Mouse (Mus musculus): Measurements from ENCODE around the gene Ints7. TPM values are rescaled to one million over a fixed set of nuclear protein-coding genes. Genes with fewer than 3 reads are reported as not detected.

Ints7 gene
- polyA plus RNA-seq, 1 experiment from 2014 or later: 49.7 TPM

DNA sequence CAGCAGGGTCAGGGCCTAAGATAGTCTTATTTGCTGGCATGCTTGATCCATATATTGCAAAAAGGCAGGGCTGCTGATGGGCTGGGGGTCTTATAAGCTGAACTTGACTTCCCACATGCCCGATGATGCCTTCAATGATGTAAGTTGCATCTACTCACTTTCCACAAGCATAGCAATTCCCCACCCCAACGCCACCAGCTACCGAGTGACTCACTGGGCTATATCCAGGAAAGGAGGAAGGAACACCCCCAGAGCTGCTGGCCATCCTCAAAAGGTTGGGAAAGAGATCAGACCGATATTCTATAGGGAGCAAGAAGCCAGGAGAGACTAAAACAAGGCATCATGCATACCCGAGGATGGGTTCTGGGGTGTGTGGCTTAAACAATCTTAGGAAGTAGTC, 15.7 kb upstream of the Ints7 start:
- H3K9ac ChIP-seq (replicated peaks): no peak overlapping the region
- H3K9me3 ChIP-seq: no peaks in the 10 kb centered on the region
- H3K4me3 ChIP-seq: no peak overlapping the region
- H3K27ac ChIP-seq (replicated peaks): no peak overlapping the region
- 0 out of 2 replicates have a peak, but pooled peaks cover 3% of the 10 kb centered on the region for H3K36me3 ChIP-seq
- no peaks in the 10 kb centered on the region for H3K27me3 ChIP-seq
- no peak overlapping the region for H3K4me2 ChIP-seq (replicated peaks)
- no peaks in the 10 kb centered on the region for H3K4me1 ChIP-seq
- WGBS: 87% methylated on average over 5 of the region's 5 CpGs
- ATAC-seq (replicated peaks): no peak

DNA sequence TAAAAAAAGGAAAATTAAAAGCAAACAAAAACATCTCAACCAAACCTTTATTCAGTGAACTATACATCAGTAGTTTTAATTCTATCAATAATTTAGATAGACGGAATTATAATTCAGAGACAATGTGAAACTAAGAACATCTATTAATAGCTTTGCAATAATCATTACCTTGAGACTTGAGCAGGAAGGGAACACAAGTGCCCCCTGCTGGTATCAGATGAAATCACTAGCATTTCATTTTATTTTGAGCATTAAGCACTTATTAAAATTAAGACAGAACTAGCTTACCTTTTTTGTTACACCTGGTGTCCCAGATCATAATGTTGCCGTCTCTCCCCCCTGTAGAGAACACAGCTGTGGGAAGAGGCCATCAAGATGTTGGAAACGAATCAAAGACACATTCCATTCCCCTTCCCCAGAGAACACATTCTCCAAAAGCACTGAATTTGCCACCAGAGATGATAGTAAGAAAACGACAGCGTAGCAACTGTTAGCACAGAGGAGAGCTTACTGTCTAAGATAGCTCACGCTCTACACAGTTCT, 12.5 kb upstream of the Ints7 start:
- Histone ChIP-seq H3K4me2 (replicated peaks) (no peak overlapping the region), H3K4me3 (no peak overlapping the region), H3K27ac (replicated peaks) (no peak overlapping the region), H3K9me3 (no peaks in the 10 kb centered on the region), H3K27me3 (no peaks in the 10 kb centered on the region), H3K36me3 (no peaks in the 10 kb centered on the region), H3K4me1 (no peaks in the 10 kb centered on the region), H3K9ac (replicated peaks) (no peak overlapping the region)
- ATAC-seq (replicated peaks): no peak
- WGBS: 69% methylated on average over 6 of the region's 6 CpGs

DNA sequence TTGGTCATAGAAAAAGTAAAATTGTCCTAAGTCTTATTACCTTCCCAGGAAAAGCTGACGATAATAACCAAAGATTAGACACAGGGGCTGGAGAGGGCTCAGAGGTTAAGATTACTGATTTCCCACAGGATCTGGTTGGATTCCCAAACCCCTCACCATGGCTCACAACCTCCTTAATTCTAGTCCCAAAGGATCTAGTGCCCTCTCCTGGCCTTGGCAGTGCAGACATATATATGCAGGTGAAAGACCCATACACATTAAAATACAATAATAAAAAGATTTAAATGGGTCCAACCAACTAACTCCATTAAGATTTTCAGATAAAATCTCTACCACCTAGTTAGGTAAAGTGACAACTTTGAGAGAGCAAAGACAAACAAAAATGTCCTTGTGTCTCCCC, 7.6 kb upstream of the Ints7 start:
- Histone ChIP-seq H3K27ac (replicated peaks) (no peak overlapping the region), H3K4me3 (no peak overlapping the region), H3K9me3 (no peaks in the 10 kb centered on the region), H3K36me3 (no peaks in the 10 kb centered on the region), H3K27me3 (no peaks in the 10 kb centered on the region), H3K4me2 (replicated peaks) (no peak overlapping the region), H3K9ac (replicated peaks) (no peak overlapping the region), H3K4me1 (no peaks in the 10 kb centered on the region)
- WGBS: 90% methylated on average over 1 of the region's 1 CpGs
- ATAC-seq (replicated peaks): no peak

- H3K27me3 ChIP-seq: no peaks in the 10 kb centered on the region
- no peak overlapping the region for H3K4me2 ChIP-seq (replicated peaks)
- H3K36me3 ChIP-seq: no peaks in the 10 kb centered on the region
- WGBS: 91% methylated on average over 2 of the region's 2 CpGs
- peaks cover 9% of the 10 kb centered on the region for H3K4me1 ChIP-seq
- H3K9me3 ChIP-seq: no peaks in the 10 kb centered on the region
- no peak overlapping the region for H3K9ac ChIP-seq (replicated peaks)
- no peak overlapping the region for H3K4me3 ChIP-seq
- ATAC-seq (replicated peaks): no peak
- H3K27ac ChIP-seq (replicated peaks): no peak overlapping the region
Observed at GRCm38 (mm10) chr1:191569625-191570024, 5.8 kb upstream of the Ints7 start.

DNA sequence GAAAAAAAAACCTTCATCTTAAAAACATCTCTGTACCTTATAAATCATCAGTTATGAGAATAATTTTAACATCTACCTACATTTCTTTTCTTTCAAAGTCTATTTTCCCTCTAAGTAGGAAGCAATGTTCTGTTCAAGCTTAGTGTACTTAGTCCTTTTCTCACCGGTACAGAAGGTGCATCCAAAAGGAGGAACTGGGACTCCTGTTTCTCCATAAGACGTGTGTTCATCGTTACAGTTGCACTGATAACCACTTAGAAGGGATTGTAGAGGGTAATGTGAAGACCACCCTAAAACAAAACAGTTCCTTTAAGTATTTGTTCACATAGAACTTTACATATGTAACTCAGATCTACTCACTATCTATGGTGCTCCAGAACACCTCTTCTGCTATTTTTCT, 5.0 kb upstream of the Ints7 start:
- Histone ChIP-seq H3K4me1 (peaks cover 12% of the 10 kb centered on the region), H3K36me3 (no peaks in the 10 kb centered on the region), H3K4me3 (no peak overlapping the region), H3K27ac (replicated peaks) (no peak overlapping the region), H3K27me3 (no peaks in the 10 kb centered on the region), H3K9ac (replicated peaks) (no peak overlapping the region), H3K9me3 (no peaks in the 10 kb centered on the region), H3K4me2 (replicated peaks) (no peak overlapping the region)
- 88% methylated on average over 3 of the region's 3 CpGs for WGBS
- ATAC-seq (replicated peaks): no peak

DNA sequence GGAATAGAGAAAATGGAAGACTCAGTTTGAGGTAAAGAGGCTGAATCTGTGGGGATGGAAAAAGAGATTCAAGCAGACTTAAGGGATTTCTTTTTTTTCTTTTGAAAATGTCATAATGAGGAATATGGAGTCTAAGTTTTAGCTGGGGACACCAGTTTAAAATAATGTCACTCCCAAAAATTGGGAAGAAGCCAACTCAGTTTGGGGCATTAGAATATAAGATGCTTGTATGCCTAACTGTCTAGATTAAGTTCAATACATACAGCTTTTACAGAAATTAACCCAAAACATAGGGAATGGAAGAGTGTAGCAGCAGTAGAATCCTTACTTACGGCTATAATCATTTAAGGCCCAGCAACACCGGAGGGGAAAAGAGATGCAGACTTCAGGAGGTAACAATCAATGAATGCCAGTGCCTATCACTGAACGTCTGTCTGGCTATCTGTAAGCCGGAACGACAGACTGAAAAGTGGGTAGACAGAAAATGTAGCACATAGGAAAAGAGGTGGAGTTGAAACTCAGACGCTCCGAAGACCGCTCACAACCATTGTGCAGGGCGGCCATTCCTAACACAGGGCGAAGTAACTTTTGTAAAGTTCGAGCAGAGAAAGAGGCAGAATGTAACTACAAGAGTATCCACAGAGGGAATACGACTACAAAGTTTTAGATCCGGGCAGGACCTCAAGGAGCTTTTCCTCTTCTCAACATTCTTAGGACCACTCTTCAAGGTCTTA, 1.4 kb upstream of the Ints7 start:
- Histone ChIP-seq H3K36me3 (no peaks in the 10 kb centered on the region), H3K4me2 (replicated peaks) (peak overlapping the region; percentile 85), H3K4me3 (peak overlapping the region; percentile 91), H3K9ac (replicated peaks) (peak overlapping the region; percentile 76), H3K9me3 (no peaks in the 10 kb centered on the region), H3K27ac (replicated peaks) (no peak overlapping the region), H3K4me1 (peaks cover 37% of the 10 kb centered on the region), H3K27me3 (no peaks in the 10 kb centered on the region)
- WGBS: 1% methylated on average over 13 of the region's 13 CpGs
- ATAC-seq (replicated peaks): no peak

DNA sequence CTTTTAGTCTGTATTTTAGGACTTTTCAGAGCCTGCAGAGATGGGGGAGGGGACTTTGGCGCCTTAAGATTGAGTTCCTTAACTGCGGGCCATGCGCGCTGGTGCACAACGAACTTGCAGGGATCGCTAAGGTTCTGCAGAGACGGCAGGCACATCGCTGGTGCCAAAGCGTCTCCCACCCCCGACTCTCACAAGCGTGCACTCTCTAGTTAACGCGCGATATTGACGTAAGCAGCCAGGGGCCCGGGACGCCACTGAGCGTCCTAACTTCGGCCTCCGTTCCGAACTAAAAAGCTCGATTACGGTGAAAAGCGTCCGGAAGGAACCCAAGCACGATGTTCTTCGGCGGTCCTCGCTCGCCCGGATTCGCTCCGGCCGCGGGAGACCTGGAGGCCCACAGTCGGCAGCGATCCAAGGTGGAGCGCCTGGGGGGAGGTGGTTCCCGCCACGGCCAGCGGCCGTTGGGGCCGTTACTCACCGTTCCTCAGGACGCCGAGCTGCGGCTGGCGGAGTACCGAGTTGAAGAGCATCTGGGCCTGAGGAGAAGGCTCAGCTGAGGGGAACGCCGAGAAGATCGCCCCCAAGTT, 472 bp upstream of the Ints7 start:
- Histone ChIP-seq H3K36me3 (no peaks in the 10 kb centered on the region), H3K4me2 (replicated peaks) (peak overlapping the region; percentile 85), H3K27me3 (no peaks in the 10 kb centered on the region), H3K4me1 (peaks cover 37% of the 10 kb centered on the region), H3K4me3 (peak overlapping the region; percentile 91), H3K9me3 (0 out of 2 replicates have a peak, but pooled peaks cover 4% of the 10 kb centered on the region), H3K9ac (replicated peaks) (peak overlapping the region; percentile 76), H3K27ac (replicated peaks) (peak overlapping the region; percentile 79)
- peak; percentile 35 for ATAC-seq (replicated peaks)
- under 1% methylated on average over 52 of the region's 52 CpGs for WGBS

GRCm38 (mm10) chr1:191579524-191579923, 4.1 kb downstream of the Ints7 start:
- Histone ChIP-seq H3K4me3 (no peak overlapping the region), H3K36me3 (peaks cover 21% of the 10 kb centered on the region), H3K9me3 (0 out of 2 replicates have a peak, but pooled peaks cover 4% of the 10 kb centered on the region), H3K9ac (replicated peaks) (no peak overlapping the region), H3K27me3 (no peaks in the 10 kb centered on the region), H3K4me2 (replicated peaks) (no peak overlapping the region), H3K4me1 (peaks cover 28% of the 10 kb centered on the region), H3K27ac (replicated peaks) (no peak overlapping the region)
- ATAC-seq (replicated peaks): no peak
- 94% methylated on average over 3 of the region's 3 CpGs for WGBS

- H3K9ac ChIP-seq (replicated peaks): no peak overlapping the region
- 93% methylated on average over 4 of the region's 4 CpGs for WGBS
- H3K27me3 ChIP-seq: no peaks in the 10 kb centered on the region
- no peak overlapping the region for H3K4me2 ChIP-seq (replicated peaks)
- peaks cover 28% of the 10 kb centered on the region for H3K36me3 ChIP-seq
- no peak overlapping the region for H3K4me3 ChIP-seq
- no peak overlapping the region for H3K27ac ChIP-seq (replicated peaks)
- H3K4me1 ChIP-seq: peaks cover 19% of the 10 kb centered on the region
- H3K9me3 ChIP-seq: 0 out of 2 replicates have a peak, but pooled peaks cover 4% of the 10 kb centered on the region
- no peak for ATAC-seq (replicated peaks)
Observed at GRCm38 (mm10) chr1:191581641-191582040, 6.2 kb downstream of the Ints7 start.

DNA sequence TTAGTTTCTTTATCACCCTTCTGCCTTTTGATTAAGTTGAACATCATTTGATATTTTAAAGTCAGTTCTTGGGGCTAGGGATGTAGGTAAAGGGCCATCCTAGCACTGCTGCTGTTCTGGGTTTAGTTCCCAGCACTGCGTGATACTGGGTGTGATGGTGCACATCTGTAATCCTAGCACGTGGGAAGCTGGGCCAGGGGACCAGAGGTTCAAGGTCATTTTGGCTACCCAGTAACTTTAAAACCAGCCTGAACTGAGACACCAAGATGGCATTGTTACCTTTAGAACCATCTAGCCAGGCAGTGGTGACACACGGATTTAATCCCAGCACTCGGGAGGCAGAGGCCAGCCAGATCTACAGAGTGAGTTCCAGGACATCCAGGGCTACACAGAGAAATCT, 8.4 kb downstream of the Ints7 start:
- no peak overlapping the region for H3K9ac ChIP-seq (replicated peaks)
- 0 out of 2 replicates have a peak, but pooled peaks cover 4% of the 10 kb centered on the region for H3K9me3 ChIP-seq
- 94% methylated on average over 4 of the region's 4 CpGs for WGBS
- no peaks in the 10 kb centered on the region for H3K4me1 ChIP-seq
- H3K4me3 ChIP-seq: no peak overlapping the region
- peaks cover 49% of the 10 kb centered on the region for H3K36me3 ChIP-seq
- H3K27me3 ChIP-seq: no peaks in the 10 kb centered on the region
- no peak for ATAC-seq (replicated peaks)
- no peak overlapping the region for H3K27ac ChIP-seq (replicated peaks)
- H3K4me2 ChIP-seq (replicated peaks): no peak overlapping the region

DNA sequence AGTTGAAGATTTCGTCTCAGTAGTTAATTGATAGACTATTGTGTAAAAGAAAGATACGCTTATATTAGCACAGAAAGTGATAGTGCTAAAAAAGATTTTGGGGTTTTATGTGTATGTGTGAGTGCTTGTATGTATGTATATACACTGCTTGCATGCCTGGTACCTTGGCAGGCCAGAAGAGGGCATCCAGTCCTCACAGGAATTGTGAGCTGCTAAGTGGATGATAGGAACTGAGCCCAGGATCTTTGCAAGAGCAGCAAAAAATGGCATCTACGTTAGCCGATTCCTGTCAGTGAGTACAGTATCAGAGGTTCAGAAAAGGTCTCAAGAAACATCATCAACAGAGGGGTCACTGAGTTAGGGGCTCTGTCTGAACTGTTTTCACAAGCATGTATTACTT, 9.0 kb downstream of the Ints7 start:
- Histone ChIP-seq H3K27ac (replicated peaks) (no peak overlapping the region), H3K4me3 (no peak overlapping the region), H3K4me2 (replicated peaks) (no peak overlapping the region), H3K9me3 (0 out of 2 replicates have a peak, but pooled peaks cover 4% of the 10 kb centered on the region), H3K4me1 (no peaks in the 10 kb centered on the region), H3K9ac (replicated peaks) (no peak overlapping the region), H3K27me3 (no peaks in the 10 kb centered on the region), H3K36me3 (peaks cover 50% of the 10 kb centered on the region)
- ATAC-seq (replicated peaks): no peak
- WGBS: 93% methylated on average over 4 of the region's 4 CpGs

- no peaks in the 10 kb centered on the region for H3K27me3 ChIP-seq
- no peak overlapping the region for H3K9ac ChIP-seq (replicated peaks)
- no peak for ATAC-seq (replicated peaks)
- no peak overlapping the region for H3K27ac ChIP-seq (replicated peaks)
- WGBS: 90% methylated on average over 2 of the region's 2 CpGs
- no peaks in the 10 kb centered on the region for H3K4me1 ChIP-seq
- no peaks in the 10 kb centered on the region for H3K9me3 ChIP-seq
- H3K4me2 ChIP-seq (replicated peaks): no peak overlapping the region
- H3K36me3 ChIP-seq: peaks cover 54% of the 10 kb centered on the region
- no peak overlapping the region for H3K4me3 ChIP-seq
Observed at GRCm38 (mm10) chr1:191585704-191586103, 10.3 kb downstream of the Ints7 start.
